Mouse (Mus musculus) right cerebral cortex, postnatal 10 days (tissue): ENCODE measurements around the gene Opa3.
A peak's percentile ranks its signal among the peaks of the same experiment; 100 is the strongest.

ENCODE experiments used
- DNase-seq, 2 experiments: peaks; one replicate each; pipeline ENCODE4 v3.0.0; 2021; ENCODE audit warnings: low spot score in 2 of 2

Opa3 gene

DNA sequence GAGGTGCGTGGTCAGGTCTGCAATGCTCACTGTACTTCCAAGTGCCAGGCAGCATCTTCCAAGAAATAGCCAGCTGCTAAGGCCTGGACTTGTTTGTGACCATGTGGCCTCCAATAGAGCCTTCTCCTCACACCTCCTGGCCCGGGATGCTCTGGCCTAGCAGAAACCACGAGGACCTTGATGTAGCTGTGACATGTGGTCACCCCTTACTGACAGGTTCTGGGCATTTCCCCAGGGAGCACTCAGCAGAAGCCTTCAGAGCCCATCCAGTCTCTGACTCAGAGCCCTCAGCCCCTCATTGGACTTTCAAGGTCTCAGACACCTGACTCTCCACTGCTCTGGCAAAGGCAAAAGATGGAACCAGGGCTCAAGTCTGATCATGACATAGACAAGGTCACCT lies 16.9 kb downstream of the Opa3 start:
- no peak for DNase-seq

DNA sequence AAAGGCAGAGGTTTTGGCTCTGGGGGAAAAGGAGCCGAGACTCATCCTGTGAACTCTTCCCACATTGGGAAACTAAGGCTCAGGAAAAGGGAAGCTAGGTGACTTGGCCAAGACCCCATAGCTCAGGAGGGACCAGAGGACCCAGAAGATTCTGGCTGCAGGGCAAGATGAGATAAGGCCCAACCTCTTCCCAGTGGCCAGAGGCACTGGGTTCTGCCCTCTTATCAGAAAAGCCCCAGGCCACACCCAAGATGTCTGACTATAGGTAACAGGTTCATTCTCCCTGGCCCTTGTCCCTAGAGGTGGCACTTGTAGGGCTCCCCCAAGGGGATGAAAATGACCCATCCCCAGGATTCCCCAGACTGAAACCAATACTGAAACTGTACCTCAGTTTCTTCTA lies 18.7 kb downstream of the Opa3 start:
- DNase-seq: no peak

DNA sequence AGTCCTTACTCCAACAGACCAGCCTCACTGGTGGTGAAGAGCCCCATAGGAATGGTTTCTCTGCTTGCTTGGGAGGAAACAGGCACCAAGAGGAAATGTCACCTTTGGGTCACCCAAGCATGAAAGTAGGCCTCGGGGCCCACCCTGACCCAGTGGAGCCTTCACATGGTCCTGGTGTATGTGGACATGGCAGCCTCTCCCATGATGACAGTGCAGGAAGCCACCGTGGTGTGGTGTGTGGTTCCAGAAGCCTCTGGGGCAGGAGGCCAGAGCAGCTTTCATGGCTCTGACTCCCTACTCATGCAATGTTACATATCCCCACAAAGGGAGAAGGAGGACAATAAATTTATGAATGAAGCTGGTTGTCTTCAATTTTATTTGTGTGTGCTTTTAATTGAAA lies 19.4 kb downstream of the Opa3 start:
- no peak for DNase-seq

DNA sequence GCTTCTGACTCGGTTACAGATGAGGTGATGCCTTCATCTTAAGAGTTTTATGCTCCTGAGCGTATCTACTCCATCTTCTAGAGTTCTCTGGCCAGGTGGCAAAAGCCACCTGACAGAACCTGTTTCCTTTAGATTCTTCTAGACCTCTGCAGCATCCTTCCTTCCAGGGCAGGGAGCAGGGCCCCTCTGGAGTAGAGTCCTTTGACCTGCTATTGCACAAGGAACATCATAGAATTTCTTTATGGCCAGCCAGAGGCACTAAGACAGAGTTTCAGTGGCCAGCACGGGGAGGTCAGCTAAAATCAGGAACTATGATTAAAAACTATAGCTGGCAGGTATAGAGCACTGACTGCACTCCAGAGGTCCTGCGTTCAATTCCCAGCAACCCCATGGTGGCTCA lies 23.9 kb downstream of the Opa3 start:
- no peak for DNase-seq

DNA sequence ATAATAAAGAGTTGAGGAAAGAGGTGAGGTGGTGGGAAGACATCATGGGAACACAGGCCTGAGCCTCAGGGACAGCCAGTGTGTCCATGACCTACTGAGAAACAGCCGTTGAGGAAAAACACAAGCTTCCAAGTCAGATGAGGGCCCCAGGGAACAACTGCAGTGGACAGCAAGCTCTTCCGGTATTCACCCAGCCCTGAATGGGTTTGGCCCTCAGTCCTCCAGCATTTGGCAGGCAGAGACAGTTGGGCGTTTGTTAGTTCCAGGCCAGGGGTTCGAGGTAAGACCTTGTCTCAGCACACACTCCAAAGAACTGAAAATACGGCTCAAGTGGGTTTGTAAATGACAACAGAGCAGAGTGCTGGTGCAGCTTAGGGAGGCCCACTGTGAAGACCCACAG lies 25.3 kb downstream of the Opa3 start:
- no peak for DNase-seq

DNA sequence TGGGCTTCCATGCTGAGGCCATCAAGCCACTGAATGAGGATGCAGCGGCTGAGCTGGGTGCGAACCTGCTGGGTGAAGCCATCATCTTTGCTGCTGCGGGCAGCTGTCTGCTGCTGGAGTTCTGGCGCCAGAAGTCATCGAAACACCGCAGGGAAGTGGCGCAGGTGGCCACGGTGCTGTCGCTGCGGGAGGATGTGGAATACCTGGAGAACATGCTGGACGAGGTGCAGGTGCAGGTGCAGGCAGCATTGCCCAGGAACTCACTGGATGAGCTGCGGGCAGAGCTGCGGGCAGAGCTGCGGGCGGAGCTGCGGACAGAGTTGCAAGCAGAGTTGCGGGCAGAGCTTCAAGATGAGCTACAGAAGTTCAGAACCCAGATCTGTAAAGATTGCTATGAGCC lies 27.3 kb downstream of the Opa3 start:
- no peak for DNase-seq

DNA sequence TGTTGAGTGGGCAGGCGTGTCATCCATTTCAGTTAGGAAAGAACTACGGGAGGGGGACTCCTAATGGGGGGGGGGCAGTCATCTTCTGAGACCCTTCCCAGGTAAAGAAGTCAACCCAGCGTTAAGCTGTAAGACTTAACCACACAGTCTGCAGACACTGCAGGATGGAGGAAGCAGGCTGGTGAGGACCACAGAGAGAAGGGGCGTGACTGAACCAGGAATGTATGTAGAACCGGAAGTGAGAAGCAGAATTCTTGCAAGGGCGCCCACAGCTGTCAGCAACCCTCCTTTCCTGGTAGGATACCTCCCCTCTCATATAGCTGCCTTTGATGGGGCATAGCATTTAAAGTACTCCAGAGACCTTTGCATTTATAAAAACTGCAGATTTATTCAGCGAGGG lies 28.4 kb downstream of the Opa3 start:
- no peak for DNase-seq

DNA sequence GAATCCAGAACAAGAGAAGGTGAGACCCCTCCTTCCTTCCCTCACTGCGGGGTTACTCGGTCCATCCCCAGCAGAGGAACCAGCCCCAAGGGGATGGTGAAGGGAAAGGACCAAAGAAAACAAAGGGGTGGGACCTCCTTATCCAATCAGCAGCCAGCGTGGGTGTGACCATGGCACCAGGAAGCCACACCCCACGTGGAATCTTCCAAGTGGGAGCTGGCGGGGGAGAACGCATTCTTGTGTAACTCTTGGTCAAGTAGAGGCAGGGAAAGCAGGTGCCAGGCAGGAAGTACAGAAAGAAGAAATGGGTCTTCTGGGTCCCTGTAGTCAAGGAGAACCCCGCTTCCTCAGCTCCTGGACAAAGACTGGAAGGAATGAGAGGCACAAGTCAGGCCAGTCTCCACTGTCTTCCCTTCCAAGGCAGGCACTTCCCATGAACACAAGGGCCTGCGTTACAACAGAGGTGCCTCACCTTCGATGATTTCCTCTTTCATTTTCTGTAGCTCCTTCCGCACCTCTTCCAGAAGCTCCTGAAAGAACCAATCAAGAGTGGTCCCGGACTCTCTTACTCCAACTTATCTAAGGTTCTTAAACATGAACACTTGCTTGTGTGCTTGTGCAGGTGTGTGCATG lies 29.4 kb downstream of the Opa3 start:
- peak; percentile 74 to 82 for DNase-seq

DNA sequence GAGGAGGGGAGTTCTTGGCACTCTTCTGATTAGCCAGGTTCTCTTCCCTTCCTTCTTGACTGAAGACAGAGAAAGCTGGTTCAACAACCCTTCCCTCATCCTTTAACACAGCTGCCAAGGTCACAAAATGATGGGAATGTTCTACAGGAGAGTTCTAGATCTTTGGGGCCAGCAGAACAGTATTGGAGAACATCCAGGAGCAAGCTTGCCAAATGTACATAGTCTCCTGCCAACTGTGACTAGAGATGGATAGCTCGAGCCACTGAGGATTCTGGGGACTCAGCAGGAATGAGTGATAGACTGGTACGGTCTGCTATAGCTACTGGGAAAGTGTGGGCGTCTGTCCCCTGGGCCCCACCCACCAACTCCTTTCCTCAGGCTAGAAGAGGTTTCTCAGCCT lies 30.2 kb downstream of the Opa3 start:
- no peak for DNase-seq

DNA sequence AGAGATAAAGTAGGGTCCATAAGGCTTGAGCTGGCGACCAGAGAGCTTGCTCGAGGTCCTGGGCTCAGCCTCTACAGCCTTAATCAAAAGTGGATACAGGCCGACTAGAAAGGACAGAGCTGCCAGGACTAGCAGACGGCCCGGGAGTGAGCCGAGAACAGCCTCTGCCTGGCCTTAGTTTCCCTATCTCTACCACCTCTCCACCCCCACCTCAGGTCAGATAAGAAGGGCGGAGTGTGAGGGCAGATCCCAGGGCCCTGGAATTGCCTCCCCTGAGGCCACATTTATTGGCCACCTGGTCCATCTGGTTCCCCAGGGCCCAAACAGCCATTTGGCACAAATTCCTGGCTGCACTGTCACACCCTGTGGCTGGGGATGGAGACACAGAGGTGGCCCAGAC lies 37.0 kb downstream of the Opa3 start:
- DNase-seq: no peak

DNA sequence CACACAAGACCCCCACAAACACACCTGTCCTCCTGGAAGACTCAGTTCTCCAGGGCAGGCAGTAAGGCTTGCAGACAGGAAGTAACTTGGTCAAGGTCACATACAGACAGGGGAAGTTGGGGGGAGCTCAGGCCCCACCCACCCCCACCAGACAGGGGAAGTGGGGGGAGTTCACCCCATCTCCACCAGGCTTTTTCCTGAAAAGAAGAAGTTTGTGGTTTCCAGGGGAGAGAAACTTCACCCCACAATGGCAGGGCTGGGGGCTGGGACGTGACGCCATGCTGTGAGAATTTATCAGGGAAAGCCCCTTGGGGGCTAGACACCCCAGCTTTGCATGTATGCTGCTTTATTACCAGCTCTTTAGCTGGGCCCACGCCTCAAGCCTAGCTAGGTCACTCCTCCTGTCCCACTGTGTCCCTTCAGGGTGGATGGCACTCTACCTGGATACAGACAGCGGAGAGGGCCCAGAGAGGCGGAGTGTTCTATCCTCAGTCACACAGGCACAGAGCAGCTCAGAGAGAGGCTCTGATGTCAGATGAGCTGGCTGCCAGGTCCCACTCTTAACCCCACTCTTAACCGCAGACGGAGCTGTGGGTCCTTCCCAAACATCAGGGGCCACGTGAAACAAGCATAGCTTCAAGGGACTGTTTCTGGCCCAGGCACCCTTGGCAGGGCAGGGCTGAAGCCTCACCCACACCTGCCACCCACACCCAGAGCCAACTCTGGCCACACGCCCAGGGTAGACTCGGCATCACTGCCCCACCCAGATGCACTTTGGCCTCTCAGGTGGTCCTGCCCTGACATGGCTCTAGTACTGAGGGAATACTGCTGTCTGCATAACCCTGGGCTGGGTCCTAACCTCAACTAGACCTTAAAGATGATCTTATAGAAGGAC lies 38.0 kb downstream of the Opa3 start:
- DNase-seq: no peak

DNA sequence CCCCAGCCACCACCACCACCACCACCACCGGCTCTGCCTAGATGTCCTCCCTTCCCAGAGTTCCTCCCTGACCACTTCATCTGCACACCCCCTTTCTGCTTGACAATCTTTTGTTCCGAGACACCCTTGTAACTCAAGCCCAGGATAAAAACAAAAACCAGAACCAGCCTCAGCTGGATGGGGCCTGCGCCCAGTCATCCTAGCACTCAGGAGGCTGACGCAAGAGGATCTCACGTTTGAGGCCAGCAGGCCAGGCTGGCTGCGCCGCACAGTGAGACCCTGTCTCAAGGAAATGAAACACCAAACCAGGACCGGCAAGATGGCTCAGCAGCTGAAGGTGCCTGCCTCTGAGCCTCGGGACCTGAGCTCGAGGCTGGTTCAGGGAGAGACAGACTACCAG lies 38.9 kb downstream of the Opa3 start:
- DNase-seq: no peak

DNA sequence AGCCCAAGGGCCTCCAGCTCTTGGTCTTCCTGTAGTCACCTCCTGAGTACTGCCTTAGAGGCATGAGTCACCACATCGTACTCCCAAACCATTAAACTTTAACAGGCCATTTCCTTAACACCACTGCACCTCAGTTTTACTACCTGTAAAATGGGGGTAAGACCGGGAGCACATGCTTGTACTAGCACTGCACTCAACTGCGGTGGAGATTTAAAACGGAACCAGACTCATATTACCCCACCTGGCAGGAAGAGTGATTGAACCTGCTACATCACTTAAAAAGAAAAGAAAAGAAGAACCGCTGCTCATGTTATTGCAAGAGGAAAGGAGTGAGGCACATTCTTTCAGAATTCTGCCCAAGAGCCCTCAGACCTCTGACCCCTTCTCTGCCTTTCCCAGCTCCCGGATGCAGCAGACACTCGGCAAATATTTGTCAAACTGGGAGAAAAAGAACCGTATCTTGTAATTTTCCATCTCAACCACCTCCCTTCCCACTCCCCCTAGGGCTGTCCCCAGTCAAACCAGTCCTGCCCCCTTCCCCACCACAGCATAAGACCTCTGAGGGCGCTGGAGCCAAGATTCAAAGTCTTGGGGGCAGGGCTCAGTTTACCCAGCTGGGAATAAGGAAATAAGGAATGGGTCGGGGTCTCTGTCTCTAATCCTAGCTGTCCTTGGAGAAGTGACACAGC lies 41.0 kb downstream of the Opa3 start:
- DNase-seq: no peak

DNA sequence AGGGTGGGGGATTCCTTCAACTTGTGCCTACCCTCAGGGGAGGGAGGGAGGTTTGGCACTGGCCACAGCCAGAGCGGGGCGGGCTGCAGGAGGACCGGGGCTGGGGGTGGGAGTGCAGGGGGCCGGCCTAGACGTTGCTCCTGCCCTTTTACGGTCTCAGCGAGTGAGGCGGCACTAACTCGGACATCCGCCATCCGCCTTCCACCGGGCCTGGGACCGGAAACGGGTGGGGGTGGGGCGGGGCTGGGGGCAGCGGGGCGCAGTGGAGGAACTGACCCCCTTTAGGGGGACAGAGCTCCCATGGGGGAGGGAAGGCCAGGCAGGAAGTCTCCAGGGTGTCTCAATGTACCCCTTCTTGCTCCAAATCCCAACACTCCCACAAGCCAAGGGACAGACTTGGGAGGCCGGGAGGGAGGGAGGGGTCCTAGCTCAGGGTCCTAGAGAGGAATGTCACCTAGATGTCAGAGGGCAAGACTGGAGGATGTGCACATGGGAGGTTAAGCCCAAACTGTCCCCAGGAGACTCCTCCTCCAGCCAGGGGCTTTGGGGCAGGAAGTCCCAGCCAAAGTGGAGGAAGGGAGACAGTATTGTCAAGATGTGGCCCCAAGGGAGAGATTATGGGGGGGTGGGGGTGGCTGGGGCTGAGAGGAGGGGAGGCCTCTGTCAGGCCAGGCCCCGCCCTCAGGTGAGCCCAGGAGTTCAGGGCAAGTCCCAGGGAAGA lies 41.7 kb downstream of the Opa3 start:
- peak; percentile 65 to 68 for DNase-seq

DNA sequence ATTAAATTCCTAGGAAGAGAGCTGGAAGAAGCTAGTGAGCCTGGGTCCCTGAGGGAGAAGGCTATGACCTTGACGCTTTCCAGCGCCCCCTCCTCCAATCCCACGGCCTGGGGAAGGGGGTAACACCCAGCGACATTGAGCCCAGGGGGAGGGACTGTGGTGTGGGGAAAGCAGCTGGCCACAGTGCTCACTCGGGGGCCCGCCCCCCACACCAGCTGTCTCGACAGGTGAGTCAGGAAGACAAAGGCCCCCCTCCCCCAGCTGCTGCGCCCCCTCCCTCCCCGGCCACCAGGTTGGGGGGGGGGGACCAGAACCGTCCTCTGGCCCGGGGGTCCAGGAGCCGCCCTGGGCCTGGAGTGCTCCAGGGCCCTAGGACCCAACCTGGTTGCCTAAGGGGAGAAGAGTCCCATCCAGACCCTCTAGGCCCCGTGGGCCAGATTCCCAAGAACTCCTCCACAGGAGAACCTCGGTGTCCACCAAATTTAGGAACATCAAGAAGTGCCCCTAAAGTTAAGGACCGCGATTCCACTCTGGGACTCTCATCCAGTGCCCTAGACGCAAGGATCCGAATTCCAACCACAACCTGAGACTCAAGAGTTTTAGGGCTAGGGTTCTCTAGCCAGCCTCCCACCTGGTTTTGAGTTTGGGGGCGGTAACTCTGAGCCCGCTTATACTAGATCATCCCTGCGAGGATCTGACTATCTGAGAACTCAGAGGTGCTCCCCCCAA lies 42.5 kb downstream of the Opa3 start:
- no peak for DNase-seq

DNA sequence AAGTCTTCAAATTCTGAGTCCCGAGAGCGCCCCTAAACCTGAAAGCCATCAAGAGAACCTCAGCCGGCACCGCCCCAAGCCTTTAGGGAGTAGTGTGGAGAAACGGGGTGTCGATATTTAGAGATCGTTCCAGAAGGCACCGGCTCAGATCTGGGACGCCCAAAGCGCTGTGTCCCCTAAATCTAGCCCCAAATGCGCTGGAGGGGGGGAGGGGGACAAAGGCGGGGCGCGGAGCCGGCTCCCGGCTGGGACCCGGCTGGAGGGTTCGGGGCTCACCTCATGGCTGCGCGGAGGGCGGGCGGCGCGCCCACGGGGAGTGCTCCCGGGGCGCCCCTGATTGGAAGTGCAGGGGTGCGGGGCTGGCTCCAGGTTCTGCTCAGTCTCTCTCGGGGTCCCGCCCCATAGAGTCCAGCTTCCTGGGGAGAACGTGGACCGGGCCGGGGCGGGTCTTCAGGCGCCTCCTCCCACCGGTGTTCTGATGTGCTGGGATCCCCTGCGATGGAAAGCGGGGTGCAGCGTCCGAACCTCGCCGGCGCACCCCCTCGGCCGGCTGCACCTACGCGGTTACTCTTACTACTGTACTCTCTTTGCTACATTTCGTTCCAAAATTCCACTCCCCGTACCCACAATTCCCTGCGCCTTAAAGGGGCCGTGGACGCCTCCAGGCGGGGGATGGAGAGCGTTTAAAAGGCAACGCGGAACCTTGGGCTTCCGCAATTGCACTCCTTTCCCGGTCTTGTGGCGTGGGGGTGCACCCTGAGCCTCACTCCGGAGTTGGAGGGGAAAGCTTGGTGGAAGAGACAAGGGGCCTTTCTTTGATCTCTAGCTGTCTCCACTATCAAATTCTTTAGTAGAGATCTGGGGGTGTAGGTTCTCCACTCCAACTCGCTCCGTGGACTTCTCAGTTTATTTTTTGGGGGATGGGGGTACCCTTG lies 43.4 kb downstream of the Opa3 start, which contains the start of gene Vasp:
TSS of gene Vasp (minus strand) at position 580 of the 935 bp plus-strand sequence.
- DNase-seq: peak; percentile 86 to 87

DNA sequence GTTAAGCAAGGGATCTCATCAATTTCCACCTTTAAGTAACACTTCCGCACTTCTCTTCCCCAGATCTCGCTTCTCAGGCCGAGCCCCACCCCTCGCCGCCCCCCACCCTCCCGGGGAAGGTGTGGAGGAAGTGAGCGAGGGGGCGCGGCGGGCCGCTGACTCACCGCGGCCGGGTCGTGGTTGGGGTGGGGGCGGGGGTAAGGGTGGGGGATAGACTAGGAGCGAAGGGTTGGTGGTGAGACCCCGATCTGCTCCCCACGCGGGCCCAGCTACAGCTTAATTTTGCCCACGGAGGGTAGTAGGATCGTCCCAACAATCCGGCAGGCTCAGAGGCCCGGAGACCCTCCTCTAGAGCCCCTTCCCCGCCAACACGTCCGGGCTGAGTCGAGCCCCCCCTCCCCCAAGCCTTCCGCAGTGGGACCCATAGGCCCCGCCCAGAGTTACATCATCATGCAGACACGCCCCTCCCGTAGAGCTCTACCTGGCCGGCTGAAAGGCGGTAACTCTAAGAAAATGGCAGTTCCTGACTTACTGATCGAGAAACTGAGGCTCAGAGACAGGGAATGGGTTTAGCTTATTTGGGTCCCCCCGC lies 44.1 kb downstream of the Opa3 start:
- DNase-seq: peak; percentile 65 to 66

DNA sequence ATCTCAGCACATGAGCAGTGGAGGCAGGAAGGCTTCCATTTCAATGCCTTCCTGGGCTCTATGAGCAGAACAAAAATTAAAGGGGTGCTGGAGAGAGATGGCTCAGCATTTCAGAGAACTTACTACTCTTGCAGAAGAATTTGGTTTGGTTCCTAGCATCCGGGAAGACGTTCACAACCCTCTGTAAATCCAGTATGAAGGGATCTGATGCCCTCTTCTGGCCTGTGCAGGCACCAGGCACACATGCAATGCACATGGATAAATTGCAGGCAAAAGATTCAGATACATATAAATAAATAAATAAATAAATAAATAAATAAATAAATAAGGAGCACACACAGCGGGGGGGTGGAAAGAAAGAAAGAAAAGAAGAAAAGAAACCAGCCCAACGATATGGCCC lies 48.1 kb downstream of the Opa3 start:
- no peak for DNase-seq

DNA sequence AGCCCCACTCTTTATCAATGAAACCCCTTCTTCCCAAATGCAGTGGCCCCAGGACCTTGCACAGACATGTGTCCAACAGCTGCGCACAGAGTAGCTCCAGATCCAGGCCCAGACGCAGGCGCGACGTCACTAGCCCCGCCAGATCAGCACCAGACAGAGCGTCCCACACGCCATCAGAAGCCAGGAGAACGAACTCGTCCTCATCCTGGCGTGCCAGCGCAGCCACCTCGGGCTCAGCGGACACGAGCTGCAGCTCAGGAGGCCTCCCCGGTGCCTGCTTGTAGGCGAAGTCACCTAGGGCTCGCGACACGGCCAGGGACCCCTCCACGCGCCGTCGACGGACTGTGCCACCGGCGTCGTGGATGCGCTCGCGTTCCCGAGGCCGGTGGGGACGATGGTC lies 50.9 kb downstream of the Opa3 start:
- DNase-seq: no peak

DNA sequence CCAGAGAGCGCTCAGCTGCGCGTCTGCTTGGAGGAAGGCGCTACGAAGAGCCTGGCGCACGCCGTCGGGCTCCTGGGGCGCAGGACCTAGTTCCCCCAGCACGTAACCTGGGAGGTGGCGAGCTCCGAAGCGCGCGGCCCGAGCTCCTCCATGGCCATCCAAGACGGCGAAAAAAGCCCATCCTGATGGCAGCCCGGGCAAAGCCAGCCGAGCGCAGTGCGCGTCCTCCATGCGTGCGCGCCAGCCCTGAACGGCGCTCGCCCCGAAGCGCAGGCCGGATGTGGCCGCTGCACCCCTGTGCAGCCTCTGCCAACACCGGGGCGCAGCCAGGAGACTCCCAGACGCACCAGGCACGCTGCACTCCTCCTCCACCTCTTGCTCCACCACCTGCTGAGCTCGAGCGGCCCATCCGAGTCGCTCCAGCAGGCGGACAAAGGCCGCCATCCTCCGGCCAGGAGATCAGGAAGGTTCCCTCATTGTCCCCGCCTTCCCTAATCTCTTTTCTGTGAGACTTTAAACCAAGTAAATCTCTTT lies 51.5 kb downstream of the Opa3 start, which contains the start of gene Ppm1n:
TSS of gene Ppm1n (minus strand) at position 484 of the 534 bp plus-strand sequence.
- DNase-seq: no peak
